Mouse (Mus musculus): Measurements from ENCODE around the gene Rpp21.
A peak's percentile ranks its signal among the peaks of the same experiment; 100 is the strongest.

Rpp21 gene

GRCm38 (mm10) chr17:36233572-36233971, 24.3 kb downstream of the Rpp21 start:
- no peak for DNase-seq

DNA sequence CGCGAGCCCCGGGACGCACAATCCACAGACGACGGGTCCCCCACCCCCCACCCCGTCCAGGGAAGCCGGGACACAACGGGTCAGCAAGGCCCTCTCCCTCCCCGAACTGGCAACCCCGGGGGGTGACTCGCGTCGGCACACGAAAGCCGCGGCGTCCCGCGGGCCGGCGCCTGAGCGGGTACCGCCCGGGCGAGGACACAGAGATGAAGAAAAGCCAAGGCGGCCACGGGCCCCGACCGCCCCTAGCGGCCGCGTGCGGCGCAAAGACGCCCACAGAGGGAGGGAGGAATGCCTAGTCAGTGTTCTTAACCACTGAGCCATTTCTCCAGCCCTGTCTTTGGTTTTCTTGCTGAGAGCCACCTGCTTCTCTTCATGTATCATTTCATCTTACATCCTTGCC, 26.6 kb downstream of the Rpp21 start:
- peak; percentile 90 for DNase-seq

GRCm38 (mm10) chr17:36229046-36229445, 28.8 kb downstream of the Rpp21 start:
- no peak for DNase-seq

GRCm38 (mm10) chr17:36226921-36227320, 30.9 kb downstream of the Rpp21 start:
- no peak for DNase-seq

DNA sequence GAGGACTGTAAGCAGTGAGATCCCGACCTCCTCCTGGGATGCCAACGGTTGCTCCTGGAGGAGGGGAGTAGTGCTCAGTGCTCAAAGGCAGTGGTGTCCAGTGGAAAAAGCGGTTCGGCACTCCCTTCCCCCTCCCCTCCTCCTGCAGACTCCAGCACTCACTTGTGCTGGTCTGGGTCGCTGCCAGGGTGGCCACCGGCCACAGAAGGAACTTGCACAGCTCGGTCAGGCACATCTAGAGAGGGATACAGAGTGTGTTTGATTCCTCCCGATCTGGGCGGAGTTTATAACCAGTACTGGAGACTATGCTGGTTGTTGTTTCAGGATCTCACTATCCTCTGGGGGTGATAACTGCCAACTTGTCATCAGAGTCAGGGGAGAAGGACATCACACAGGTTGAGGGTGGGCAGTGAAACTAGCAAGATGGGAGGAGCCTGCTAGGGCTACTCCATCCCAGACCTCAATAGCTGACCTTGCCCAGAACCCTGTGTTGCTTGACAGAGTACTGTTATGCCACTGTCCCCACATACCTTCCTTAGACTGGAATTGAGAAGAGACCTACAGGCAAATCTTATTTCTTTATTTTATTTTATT, 32.5 kb downstream of the Rpp21 start:
- no peak for DNase-seq

- DNase-seq, result no peak
These were observed 33.4 kb downstream of the Rpp21 start for GRCm38 (mm10) chr17:36224451-36224850.

- DNase-seq, result no peak
These were observed 39.2 kb downstream of the Rpp21 start for GRCm38 (mm10) chr17:36218594-36219155.

DNA sequence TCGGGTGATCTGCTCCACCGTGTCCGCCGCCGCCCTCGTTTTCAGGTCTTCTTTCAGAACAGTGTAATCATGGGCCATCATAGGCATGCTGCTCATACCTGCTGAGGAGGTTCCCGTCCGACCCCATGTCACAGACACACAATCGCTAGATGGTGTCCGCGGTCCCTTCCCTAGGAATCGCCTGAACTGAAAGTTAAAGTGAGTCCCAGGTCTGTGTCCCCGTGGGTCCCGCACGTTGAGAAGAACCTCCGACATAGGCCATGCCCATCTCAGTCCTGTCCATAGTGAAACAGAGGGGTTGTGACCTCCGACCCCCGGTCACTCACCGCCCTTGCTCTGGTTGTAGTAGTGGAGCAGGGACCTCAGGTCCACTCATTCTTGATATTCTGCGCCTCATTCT, 42.3 kb downstream of the Rpp21 start:
- no peak for DNase-seq

GRCm38 (mm10) chr17:36206846-36207245, 51.0 kb downstream of the Rpp21 start:
- DNase-seq, result no peak

DNA sequence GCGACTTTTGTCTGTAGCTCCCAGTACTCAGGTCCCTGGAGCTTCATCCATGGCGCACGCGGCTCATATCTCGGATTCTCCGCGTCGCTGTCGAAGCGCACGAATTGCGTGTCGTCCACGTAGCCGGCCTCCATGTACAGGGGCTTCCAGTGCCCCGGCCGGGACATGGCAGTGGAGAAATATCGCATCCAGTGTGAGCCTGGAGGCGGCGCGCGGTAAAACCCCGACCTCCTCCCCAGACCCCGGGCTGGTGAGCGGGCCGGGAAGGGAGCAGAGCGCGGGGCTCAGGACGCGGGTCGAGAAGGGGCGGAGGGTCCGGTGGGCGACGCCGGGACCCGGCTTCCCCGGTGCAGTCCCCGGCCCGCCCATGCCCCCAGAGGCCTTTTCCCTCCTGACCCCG, 52.0 kb downstream of the Rpp21 start:
- no peak for DNase-seq
